Mouse (Mus musculus): ENCODE data around the gene Sox2. TPM values are rescaled to one million over a fixed set of nuclear protein-coding genes. Genes with fewer than 3 reads are reported as not detected.

Sox2 gene
- total RNA-seq, 2 experiments from 2014 or later: 41.6 to 53.0 TPM

DNA sequence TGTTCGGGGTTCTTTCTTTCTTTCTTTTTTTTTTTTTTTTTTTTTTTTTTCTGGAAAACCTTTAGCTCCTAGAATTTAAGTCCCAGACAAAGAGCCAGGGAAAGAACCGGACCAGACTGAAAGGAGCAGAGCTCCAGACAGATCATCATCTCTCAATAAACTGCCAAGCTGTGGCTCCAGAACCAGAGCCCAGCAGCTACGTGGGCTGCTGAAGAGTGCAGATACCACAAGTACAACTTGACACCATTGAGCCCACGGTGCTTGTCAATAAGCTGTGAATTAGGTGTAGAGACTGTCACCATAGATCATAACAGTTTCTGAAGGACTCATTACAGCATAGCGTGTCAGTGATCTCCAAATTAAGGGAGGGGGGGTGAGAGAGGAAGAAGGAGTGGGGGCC is 7.1 kb upstream of the Sox2 start:
- no peak for DNase-seq (ENCODE audit: low spot score in 2 of 2)

- DNase-seq (ENCODE audit: low spot score in 2 of 2): no peak
Observed at GRCm38 (mm10) chr3:34643536-34644115, 6.6 kb upstream of the Sox2 start.

DNA sequence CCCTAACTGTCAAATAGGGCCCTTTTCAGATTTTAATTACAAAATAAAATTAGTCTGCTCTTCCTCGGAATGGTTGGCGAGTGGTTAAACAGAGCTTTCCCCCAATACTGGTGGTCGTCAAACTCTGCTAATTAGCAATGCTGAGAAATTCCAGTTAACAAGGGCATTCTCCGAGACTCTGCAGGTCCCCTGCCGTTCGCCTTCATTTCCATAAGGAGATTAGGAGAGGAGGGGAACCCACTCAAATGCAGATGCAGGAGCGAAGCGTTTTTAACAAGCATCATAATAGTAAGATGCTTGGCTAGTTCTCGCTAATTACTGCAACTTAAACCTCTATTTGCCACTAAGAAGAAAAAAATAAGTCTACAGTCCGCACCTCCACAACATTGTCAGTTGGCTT is 4.0 kb upstream of the Sox2 start:
- DNase-seq (ENCODE audit: low spot score in 2 of 2): no peak

DNA sequence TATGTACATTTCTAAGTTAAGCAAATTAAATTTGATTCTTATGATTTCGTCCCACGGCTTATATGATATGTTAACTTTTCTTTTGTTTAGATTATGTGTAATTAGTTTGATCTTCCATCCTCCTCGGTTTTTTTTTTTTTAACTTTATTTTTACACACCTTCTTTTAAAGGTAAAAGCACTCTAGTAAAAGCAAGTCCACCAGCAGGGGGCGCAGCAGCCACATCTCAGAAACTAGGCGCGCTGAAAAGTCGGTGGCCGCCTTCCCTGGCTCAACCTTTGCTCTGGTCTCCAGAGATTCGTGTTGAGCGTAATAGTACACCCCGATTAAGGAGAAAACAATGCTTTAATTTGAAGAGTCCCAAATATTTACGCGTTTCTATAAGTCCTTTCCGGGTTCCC is 2.5 kb upstream of the Sox2 start:
- peak; percentile 43 to 87 for DNase-seq (ENCODE audit: low spot score in 2 of 2)

GRCm38 (mm10) chr3:34648105-34648832 is 1.9 kb upstream of the Sox2 start:
- no peak for DNase-seq (ENCODE audit: low spot score in 2 of 2)

DNA sequence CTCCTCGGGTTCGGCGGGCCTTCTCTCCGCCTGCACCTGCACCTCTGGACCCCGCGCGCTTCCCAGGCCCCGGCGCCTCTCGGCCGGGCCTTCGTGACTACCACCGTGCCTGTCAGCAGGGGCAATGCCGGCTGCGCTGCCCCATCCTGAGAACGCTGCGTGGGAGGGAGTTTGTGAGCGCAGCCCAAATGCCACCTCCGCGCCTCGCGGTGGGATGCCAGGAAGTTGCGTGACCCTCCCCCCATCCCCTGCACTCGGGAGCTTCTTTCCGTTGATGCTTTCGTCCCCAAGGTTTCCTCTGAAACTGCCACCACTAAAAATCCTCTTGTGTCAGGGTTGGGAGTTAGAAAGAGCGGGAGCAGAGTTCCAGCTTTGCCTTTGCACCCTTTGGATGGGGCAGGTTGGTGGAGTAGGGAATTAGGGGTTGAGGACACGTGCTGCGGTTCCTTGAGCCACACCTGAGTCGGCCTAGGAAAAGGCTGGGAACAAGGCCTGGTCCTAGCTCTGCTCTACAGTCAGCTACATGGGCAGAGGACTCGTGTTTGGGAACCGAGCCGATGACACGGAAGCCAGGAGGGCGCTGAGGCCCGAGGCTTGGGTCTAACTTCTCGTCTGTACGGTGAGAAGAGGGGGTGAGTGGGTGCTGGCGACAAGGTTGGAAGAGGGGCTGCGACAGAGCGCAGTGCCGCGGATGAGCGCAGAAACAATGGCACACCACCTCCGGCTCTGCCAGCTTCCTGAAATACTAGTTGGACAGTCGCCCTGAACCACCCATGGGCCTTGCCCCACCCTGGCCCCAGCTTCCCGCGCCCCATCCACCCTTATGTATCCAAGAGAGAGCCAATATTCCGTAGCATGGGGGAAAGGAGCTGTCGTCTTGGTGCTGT is 1.1 kb upstream of the Sox2 start:
- DNase-seq (ENCODE audit: low spot score in 2 of 2): no peak

DNA sequence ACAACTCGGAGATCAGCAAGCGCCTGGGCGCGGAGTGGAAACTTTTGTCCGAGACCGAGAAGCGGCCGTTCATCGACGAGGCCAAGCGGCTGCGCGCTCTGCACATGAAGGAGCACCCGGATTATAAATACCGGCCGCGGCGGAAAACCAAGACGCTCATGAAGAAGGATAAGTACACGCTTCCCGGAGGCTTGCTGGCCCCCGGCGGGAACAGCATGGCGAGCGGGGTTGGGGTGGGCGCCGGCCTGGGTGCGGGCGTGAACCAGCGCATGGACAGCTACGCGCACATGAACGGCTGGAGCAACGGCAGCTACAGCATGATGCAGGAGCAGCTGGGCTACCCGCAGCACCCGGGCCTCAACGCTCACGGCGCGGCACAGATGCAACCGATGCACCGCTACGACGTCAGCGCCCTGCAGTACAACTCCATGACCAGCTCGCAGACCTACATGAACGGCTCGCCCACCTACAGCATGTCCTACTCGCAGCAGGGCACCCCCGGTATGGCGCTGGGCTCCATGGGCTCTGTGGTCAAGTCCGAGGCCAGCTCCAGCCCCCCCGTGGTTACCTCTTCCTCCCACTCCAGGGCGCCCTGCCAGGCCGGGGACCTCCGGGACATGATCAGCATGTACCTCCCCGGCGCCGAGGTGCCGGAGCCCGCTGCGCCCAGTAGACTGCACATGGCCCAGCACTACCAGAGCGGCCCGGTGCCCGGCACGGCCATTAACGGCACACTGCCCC is 586 bp downstream of the Sox2 start:
- peak in 1 of 2 experiments; percentile 35 for DNase-seq (ENCODE audit: low spot score in 2 of 2)

DNA sequence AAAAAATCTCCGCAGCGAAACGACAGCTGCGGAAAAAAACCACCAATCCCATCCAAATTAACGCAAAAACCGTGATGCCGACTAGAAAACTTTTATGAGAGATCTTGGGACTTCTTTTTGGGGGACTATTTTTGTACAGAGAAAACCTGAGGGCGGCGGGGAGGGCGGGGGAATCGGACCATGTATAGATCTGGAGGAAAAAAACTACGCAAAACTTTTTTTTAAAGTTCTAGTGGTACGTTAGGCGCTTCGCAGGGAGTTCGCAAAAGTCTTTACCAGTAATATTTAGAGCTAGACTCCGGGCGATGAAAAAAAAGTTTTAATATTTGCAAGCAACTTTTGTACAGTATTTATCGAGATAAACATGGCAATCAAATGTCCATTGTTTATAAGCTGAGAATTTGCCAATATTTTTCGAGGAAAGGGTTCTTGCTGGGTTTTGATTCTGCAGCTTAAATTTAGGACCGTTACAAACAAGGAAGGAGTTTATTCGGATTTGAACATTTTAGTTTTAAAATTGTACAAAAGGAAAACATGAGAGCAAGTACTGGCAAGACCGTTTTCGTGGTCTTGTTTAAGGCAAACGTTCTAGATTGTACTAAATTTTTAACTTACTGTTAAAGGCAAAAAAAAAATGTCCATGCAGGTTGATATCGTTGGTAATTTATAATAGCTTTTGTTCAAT is 1.4 kb downstream of the Sox2 start:
- no peak for DNase-seq (ENCODE audit: low spot score in 2 of 2)

DNA sequence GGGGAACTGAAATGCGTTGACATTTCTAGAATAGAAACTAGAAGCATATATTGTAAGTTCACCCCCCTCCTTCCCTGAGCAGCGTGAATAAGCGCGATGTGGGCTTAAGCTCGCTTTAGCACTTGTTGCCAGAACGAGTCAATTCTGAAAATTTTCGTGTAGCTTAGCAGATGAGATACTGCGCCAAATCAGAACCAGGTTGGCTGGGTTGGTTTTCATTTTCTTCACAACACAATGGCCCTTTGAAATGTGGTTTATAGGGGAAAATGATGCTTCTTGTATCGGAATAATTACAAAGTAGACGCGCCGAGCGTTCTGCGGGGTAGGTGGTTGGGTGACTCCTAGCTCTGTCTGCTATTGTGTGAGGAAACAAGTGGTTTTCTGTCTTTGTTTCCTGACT is 2.4 kb downstream of the Sox2 start:
- DNase-seq (ENCODE audit: low spot score in 2 of 2): peak in 1 of 2 experiments; percentile 31

- DNase-seq (ENCODE audit: low spot score in 2 of 2): peak in 1 of 2 experiments; percentile 11
Observed at GRCm38 (mm10) chr3:34653235-34653976, 3.2 kb downstream of the Sox2 start.

- DNase-seq (ENCODE audit: low spot score in 2 of 2): peak in 1 of 2 experiments; percentile 6
Observed at GRCm38 (mm10) chr3:34653977-34654500, 3.8 kb downstream of the Sox2 start.

DNA sequence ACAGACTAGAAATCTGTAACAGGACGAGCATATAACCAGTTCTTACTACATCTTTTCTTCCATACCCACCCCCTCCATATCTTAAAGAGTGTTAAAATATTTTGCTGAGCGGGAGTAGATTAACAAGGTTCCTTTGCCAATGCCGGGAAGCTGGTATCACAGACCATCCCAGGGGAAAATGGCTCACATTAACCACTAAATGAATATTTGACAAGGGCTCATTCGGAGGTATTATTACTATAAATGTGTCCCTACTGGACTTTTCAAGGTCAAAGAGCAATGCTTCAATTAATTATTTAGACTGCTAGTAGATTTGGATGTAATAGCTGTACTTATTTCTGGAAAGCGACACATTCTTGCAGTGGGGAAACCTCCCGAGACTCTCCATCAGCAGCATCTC is 4.6 kb downstream of the Sox2 start:
- DNase-seq (ENCODE audit: low spot score in 2 of 2): no peak

GRCm38 (mm10) chr3:34655311-34656075 is 5.3 kb downstream of the Sox2 start:
- DNase-seq (ENCODE audit: low spot score in 2 of 2): no peak

GRCm38 (mm10) chr3:34656153-34656552 is 5.9 kb downstream of the Sox2 start:
- peak in 1 of 2 experiments; percentile 2 for DNase-seq (ENCODE audit: low spot score in 2 of 2)

GRCm38 (mm10) chr3:34656813-34657700 is 6.9 kb downstream of the Sox2 start:
- DNase-seq (ENCODE audit: low spot score in 2 of 2): peak in 1 of 2 experiments; percentile 2

DNA sequence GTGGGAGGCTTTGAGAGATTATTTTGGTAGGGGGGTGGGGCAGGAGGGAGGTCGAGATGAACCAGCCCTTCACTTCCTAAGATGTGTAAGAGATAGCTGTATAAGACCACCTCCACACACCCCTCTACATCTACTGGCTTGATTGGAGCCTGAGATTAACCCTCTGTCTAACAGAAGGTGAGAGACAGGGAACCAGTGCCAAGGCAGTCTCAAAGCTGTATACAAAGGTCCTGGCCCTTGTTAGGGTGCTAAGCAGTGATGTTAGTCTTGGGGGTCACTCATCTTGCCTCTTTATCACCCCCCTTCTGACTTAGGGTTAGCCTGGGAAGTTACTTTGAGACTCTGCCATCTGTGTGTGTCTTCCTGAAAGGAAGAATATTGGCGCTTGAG is 7.5 kb downstream of the Sox2 start:
- no peak for DNase-seq (ENCODE audit: low spot score in 2 of 2)

DNA sequence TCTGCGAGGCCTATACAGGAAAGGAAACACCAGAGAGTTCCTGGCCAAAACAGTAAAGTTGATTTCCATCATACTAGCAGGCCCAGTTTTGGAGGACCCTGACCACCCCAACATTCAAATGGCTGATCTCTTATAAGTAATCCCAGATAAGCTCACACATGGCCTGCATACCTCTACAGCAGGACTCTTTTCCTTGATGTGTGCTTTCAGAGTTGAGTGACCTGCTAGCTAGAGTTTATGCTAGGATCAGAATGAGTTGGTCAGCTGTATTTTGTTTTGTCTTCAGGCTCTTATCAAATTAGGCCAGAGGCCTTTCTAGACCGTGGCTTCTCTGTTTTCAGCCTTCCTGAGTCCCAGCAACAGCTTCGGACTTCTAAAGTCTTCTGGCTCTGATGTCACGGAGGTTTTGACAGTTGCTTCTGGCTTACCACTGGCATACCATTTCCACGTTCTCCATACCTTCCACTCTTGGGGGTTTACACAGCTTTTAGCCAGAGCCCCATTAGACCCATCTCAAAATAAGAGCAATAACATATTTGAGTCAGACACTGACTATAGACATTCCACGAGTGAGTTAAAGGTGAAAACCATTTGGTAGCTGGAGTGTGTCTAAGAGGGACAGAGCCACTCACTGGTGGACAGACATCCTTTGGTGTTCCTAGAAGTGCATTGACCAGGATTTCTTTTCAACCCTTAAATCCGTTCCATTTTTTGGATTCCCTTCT is 8.2 kb downstream of the Sox2 start:
- DNase-seq (ENCODE audit: low spot score in 2 of 2): no peak
